Mouse (Mus musculus): Measurements from ENCODE around the gene Mob3c. TPM values are rescaled to one million over a fixed set of nuclear protein-coding genes. Genes with fewer than 3 reads are reported as not detected.

The Mob3c gene
- polyA plus RNA-seq, 1 experiment from 2014 or later = 6.3 TPM

- no peak for ATAC-seq (ENCODE audit: low FRiP score, low read depth)
- H3K27me3 ChIP-seq = no peaks in the 10 kb centered on the region
- H3K4me1 ChIP-seq = no peaks in the 10 kb centered on the region
- H3K4me2 ChIP-seq (replicated peaks) = no peak overlapping the region
- no peak overlapping the region for H3K9ac ChIP-seq (replicated peaks)
- H3K9me3 ChIP-seq = no peaks in the 10 kb centered on the region
- H3K4me3 ChIP-seq = no peak overlapping the region
- no peak overlapping the region for H3K27ac ChIP-seq (replicated peaks)
- WGBS = 82% methylated on average over 3 of the region's 3 CpGs
- H3K36me3 ChIP-seq = peaks cover 11% of the 10 kb centered on the region; the same call in 1 of the 2 replicates
Measured at GRCm38 (mm10) chr4:115820199-115820598, 7.7 kb upstream of the Mob3c start.

- H3K27ac ChIP-seq (replicated peaks) = no peak overlapping the region
- no peak for ATAC-seq (ENCODE audit: low FRiP score, low read depth)
- WGBS = 69% methylated on average over 3 of the region's 3 CpGs
- no peak overlapping the region for H3K9ac ChIP-seq (replicated peaks)
- H3K4me2 ChIP-seq (replicated peaks) = no peak overlapping the region
- H3K4me1 ChIP-seq = no peaks in the 10 kb centered on the region
- H3K36me3 ChIP-seq = peaks cover 4% of the 10 kb centered on the region; the same call in 1 of the 2 replicates
- H3K9me3 ChIP-seq = no peaks in the 10 kb centered on the region
- H3K27me3 ChIP-seq = no peaks in the 10 kb centered on the region
- H3K4me3 ChIP-seq = no peak overlapping the region
Measured at GRCm38 (mm10) chr4:115820944-115821343, 6.9 kb upstream of the Mob3c start.

- Histone ChIP-seq H3K9ac (replicated peaks) (no peak overlapping the region), H3K27ac (replicated peaks) (no peak overlapping the region), H3K36me3 (no peaks in the 10 kb centered on the region), H3K4me3 (no peak overlapping the region), H3K4me2 (replicated peaks) (no peak overlapping the region), H3K27me3 (0 out of 2 replicates have a peak, but pooled peaks cover 2% of the 10 kb centered on the region), H3K4me1 (no peaks in the 10 kb centered on the region), H3K9me3 (no peaks in the 10 kb centered on the region)
- ATAC-seq (ENCODE audit: low FRiP score, low read depth) = no peak
Measured at GRCm38 (mm10) chr4:115821431-115821830, 6.5 kb upstream of the Mob3c start.

GRCm38 (mm10) chr4:115821928-115822327 is 6.0 kb upstream of the Mob3c start:
- H3K27me3 ChIP-seq = 0 out of 2 replicates have a peak, but pooled peaks cover 7% of the 10 kb centered on the region
- no peak for ATAC-seq (ENCODE audit: low FRiP score, low read depth)
- WGBS = 70% methylated on average over 3 of the region's 3 CpGs

GRCm38 (mm10) chr4:115824178-115824577 is 3.7 kb upstream of the Mob3c start:
- Histone ChIP-seq H3K4me1 (peaks cover 11% of the 10 kb centered on the region), H3K27me3 (peaks cover 14% of the 10 kb centered on the region; the same call in 1 of the 2 replicates), H3K9me3 (no peaks in the 10 kb centered on the region), H3K4me3 (no peak overlapping the region), H3K36me3 (no peaks in the 10 kb centered on the region), H3K9ac (replicated peaks) (no peak overlapping the region), H3K27ac (replicated peaks) (no peak overlapping the region), H3K4me2 (replicated peaks) (no peak overlapping the region)
- ATAC-seq (ENCODE audit: low FRiP score, low read depth) = no peak
- 83% methylated on average over 2 of the region's 2 CpGs for WGBS

More at GRCm38 (mm10) chr4:115821928-115822327, 6.0 kb upstream of the Mob3c start:
- H3K9me3 ChIP-seq = no peaks in the 10 kb centered on the region
- no peak overlapping the region for H3K4me2 ChIP-seq (replicated peaks)
- H3K27ac ChIP-seq (replicated peaks) = no peak overlapping the region
- no peaks in the 10 kb centered on the region for H3K36me3 ChIP-seq
- H3K9ac ChIP-seq (replicated peaks) = no peak overlapping the region
- H3K4me1 ChIP-seq = no peaks in the 10 kb centered on the region
- no peak overlapping the region for H3K4me3 ChIP-seq

- Histone ChIP-seq H3K4me3 (no peak overlapping the region), H3K4me2 (replicated peaks) (no peak overlapping the region), H3K36me3 (no peaks in the 10 kb centered on the region), H3K4me1 (peaks cover 11% of the 10 kb centered on the region), H3K27ac (replicated peaks) (no peak overlapping the region), H3K9me3 (no peaks in the 10 kb centered on the region), H3K9ac (replicated peaks) (no peak overlapping the region), H3K27me3 (peaks cover 24% of the 10 kb centered on the region)
- ATAC-seq (ENCODE audit: low FRiP score, low read depth) = no peak
- 77% methylated on average over 2 of the region's 2 CpGs for WGBS
Measured at GRCm38 (mm10) chr4:115825271-115825670, 2.6 kb upstream of the Mob3c start.

- Histone ChIP-seq H3K36me3 (no peaks in the 10 kb centered on the region), H3K27ac (replicated peaks) (no peak overlapping the region), H3K9ac (replicated peaks) (no peak overlapping the region), H3K4me1 (peaks cover 11% of the 10 kb centered on the region), H3K9me3 (no peaks in the 10 kb centered on the region), H3K27me3 (peaks cover 28% of the 10 kb centered on the region), H3K4me2 (replicated peaks) (peak overlapping the region; percentile 62; the same call in 1 of the 2 replicates), H3K4me3 (no peak overlapping the region)
- no peak for ATAC-seq (ENCODE audit: low FRiP score, low read depth)
- 69% methylated on average over 3 of the region's 3 CpGs for WGBS
Measured at GRCm38 (mm10) chr4:115827066-115827465, 826 bp upstream of the Mob3c start.

- Histone ChIP-seq H3K9ac (replicated peaks) (peak overlapping the region; percentile 70), H3K4me1 (peaks cover 11% of the 10 kb centered on the region), H3K4me3 (peak overlapping the region; percentile 76), H3K27ac (replicated peaks) (no peak overlapping the region), H3K36me3 (no peaks in the 10 kb centered on the region), H3K4me2 (replicated peaks) (peak overlapping the region; percentile 62), H3K27me3 (peaks cover 28% of the 10 kb centered on the region), H3K9me3 (no peaks in the 10 kb centered on the region)
- no peak; the same call in 1 of the 2 replicates for ATAC-seq (ENCODE audit: low FRiP score, low read depth)
- 2% methylated on average over 4 of the region's 4 CpGs for WGBS
Measured at GRCm38 (mm10) chr4:115827535-115827887, 381 bp upstream of the Mob3c start.

- Histone ChIP-seq H3K9ac (replicated peaks) (peak overlapping the region; percentile 70), H3K27ac (replicated peaks) (no peak overlapping the region), H3K4me2 (replicated peaks) (peak overlapping the region; percentile 62), H3K4me1 (peaks cover 11% of the 10 kb centered on the region), H3K9me3 (no peaks in the 10 kb centered on the region), H3K4me3 (peak overlapping the region; percentile 76), H3K36me3 (no peaks in the 10 kb centered on the region), H3K27me3 (peaks cover 28% of the 10 kb centered on the region)
- 4% methylated on average over 8 of the region's 8 CpGs for WGBS
- no peak; the same call in 1 of the 2 replicates for ATAC-seq (ENCODE audit: low FRiP score, low read depth)
Measured at GRCm38 (mm10) chr4:115828572-115828902, 645 bp downstream of the Mob3c start.

GRCm38 (mm10) chr4:115830491-115830890 is 2.6 kb downstream of the Mob3c start:
- Histone ChIP-seq H3K27me3 (peaks cover 28% of the 10 kb centered on the region), H3K27ac (replicated peaks) (no peak overlapping the region), H3K4me1 (peaks cover 11% of the 10 kb centered on the region), H3K9me3 (no peaks in the 10 kb centered on the region), H3K36me3 (no peaks in the 10 kb centered on the region), H3K4me2 (replicated peaks) (no peak overlapping the region), H3K9ac (replicated peaks) (no peak overlapping the region), H3K4me3 (no peak overlapping the region)
- 79% methylated on average over 5 of the region's 5 CpGs for WGBS
- no peak for ATAC-seq (ENCODE audit: low FRiP score, low read depth)

- WGBS = 94% methylated on average over 22 of the region's 22 CpGs
- Histone ChIP-seq H3K27ac (replicated peaks) (no peak overlapping the region), H3K9me3 (no peaks in the 10 kb centered on the region), H3K27me3 (peaks cover 28% of the 10 kb centered on the region), H3K4me3 (no peak overlapping the region), H3K4me1 (peaks cover 11% of the 10 kb centered on the region), H3K36me3 (no peaks in the 10 kb centered on the region), H3K9ac (replicated peaks) (no peak overlapping the region), H3K4me2 (replicated peaks) (no peak overlapping the region)
- ATAC-seq (ENCODE audit: low FRiP score, low read depth) = no peak
Measured at GRCm38 (mm10) chr4:115831221-115831620, 3.3 kb downstream of the Mob3c start.

GRCm38 (mm10) chr4:115832040-115832439 is 4.1 kb downstream of the Mob3c start:
- peaks cover 11% of the 10 kb centered on the region for H3K4me1 ChIP-seq
- H3K27ac ChIP-seq (replicated peaks) = no peak overlapping the region
- no peak overlapping the region for H3K9ac ChIP-seq (replicated peaks)
- peaks cover 20% of the 10 kb centered on the region for H3K27me3 ChIP-seq
- H3K4me3 ChIP-seq = no peak overlapping the region
- 57% methylated on average over 2 of the region's 2 CpGs for WGBS
- H3K36me3 ChIP-seq = no peaks in the 10 kb centered on the region
- no peak for ATAC-seq (ENCODE audit: low FRiP score, low read depth)
- no peaks in the 10 kb centered on the region for H3K9me3 ChIP-seq
- no peak overlapping the region for H3K4me2 ChIP-seq (replicated peaks)

- no peaks in the 10 kb centered on the region for H3K36me3 ChIP-seq
- no peak overlapping the region for H3K4me2 ChIP-seq (replicated peaks)
- no peak overlapping the region for H3K27ac ChIP-seq (replicated peaks)
- H3K27me3 ChIP-seq = 0 out of 2 replicates have a peak, but pooled peaks cover under 1% of the 10 kb centered on the region
- H3K4me1 ChIP-seq = peaks cover 8% of the 10 kb centered on the region
- H3K9ac ChIP-seq (replicated peaks) = no peak overlapping the region
- WGBS = 83% methylated on average over 2 of the region's 2 CpGs
- H3K9me3 ChIP-seq = no peaks in the 10 kb centered on the region
- H3K4me3 ChIP-seq = no peak overlapping the region
- no peak for ATAC-seq (ENCODE audit: low FRiP score, low read depth)
Measured at GRCm38 (mm10) chr4:115835576-115835975, 7.7 kb downstream of the Mob3c start.
